Mouse (Mus musculus) MEL (cell line): ENCODE results near the gene Zfp91. TPM values are rescaled to one million over a fixed set of nuclear protein-coding genes. Genes with fewer than 3 reads are reported as not detected.

Experiments
- DNase-seq: peaks from one replicate; pipeline ENCODE4 v3.0.0; 2011; ENCODE audit warnings: low read depth, low spot score
- H3K27ac ChIP-seq: 2 replicates; pipeline ENCODE4 v1.5.1; 2012; ENCODE audit warnings: low read depth, mild to moderate bottlenecking, control low read depth, low read length, moderate library complexity; ENCODE audit not compliant: control insufficient read depth
- H3K27me3 ChIP-seq, 2 experiments: fragments of 150-350 bp in 1 of 2; sonication (generic) in 1 of 2; 2 replicates each; pipeline ENCODE4 v1.6.1; 2012; ENCODE audit warnings: low read length in 2 of 2, mild to moderate bottlenecking in 2 of 2, improper control_type of control experiment in 1 of 2, moderate library complexity in 1 of 2; ENCODE audit not compliant: insufficient read depth in 2 of 2, control insufficient read depth in 1 of 2
- H3K36me3 ChIP-seq, 2 experiments: 2 replicates each; pipeline ENCODE4 v1.6.1; 2012 to 2014; ENCODE audit warnings: low read length in 2 of 2, improper control_type of control experiment in 1 of 2, inconsistent platforms in 1 of 2, mild to moderate bottlenecking in 1 of 2; ENCODE audit not compliant: insufficient read depth in 2 of 2, control insufficient read depth in 1 of 2
- H3K4me1 ChIP-seq, 2 experiments: fragments of 150-350 bp in 1 of 2; sonication (generic) in 1 of 2; 2 replicates each; pipeline ENCODE4 v1.6.1; 2012; ENCODE audit warnings: low read length in 2 of 2, improper control_type of control experiment in 1 of 2, mild to moderate bottlenecking in 1 of 2; ENCODE audit not compliant: insufficient read depth in 2 of 2, control insufficient read depth in 1 of 2
- H3K4me3 ChIP-seq, 2 experiments: fragments of 150-350 bp in 1 of 2; sonication (generic) in 1 of 2; 2 replicates each; pipeline ENCODE4 v1.5.1; 2012; ENCODE audit warnings: low read depth in 2 of 2, low read length in 2 of 2, mild to moderate bottlenecking in 2 of 2, moderate library complexity in 2 of 2, control low read depth in 1 of 2, improper control_type of control experiment in 1 of 2; ENCODE audit not compliant: control insufficient read depth in 1 of 2, insufficient read depth in 1 of 2
- H3K79me2 ChIP-seq: 2 replicates; pipeline ENCODE4 v1.6.1; 2012; ENCODE audit warnings: mild to moderate bottlenecking, low read length, moderate library complexity; ENCODE audit not compliant: control insufficient read depth, poor library complexity, insufficient read depth
- H3K9ac ChIP-seq: 2 replicates; pipeline ENCODE4 v1.6.1; 2012; ENCODE audit warnings: low read depth, mild to moderate bottlenecking, control low read depth, low read length, moderate library complexity; ENCODE audit not compliant: control insufficient read depth, poor library complexity, severe bottlenecking
- H3K9me3 ChIP-seq: fragments of 150-350 bp; sonication (generic); replicated peaks from 2 replicates; pipeline ENCODE4 v1.6.1; 2012; ENCODE audit warnings: mild to moderate bottlenecking, low read length, improper control_type of control experiment, moderate library complexity; ENCODE audit not compliant: insufficient read depth
- CTCF ChIP-seq, 3 experiments: IDR thresholded peaks in 2 of 3; conservative IDR thresholded peaks in 1 of 3; 2 replicates each; pipeline ENCODE4 v1.5.1; 2011 to 2012; ENCODE audit warnings: low read length in 3 of 3, low read depth in 2 of 3, mild to moderate bottlenecking in 2 of 3, improper control_type of control experiment in 1 of 3, inconsistent platforms in 1 of 3, mixed read lengths in 1 of 3, moderate library complexity in 1 of 3; ENCODE audit not compliant: control insufficient read depth in 1 of 3, insufficient read depth in 1 of 3, poor library complexity in 1 of 3, severe bottlenecking in 1 of 3
- E2F4 ChIP-seq: IDR thresholded peaks from 2 replicates; pipeline ENCODE4 v1.6.1; 2011; ENCODE audit warnings: low read depth, low read length, improper control_type of control experiment, borderline replicate concordance
- ELF1 ChIP-seq: IDR thresholded peaks from 2 replicates; pipeline ENCODE4 v1.6.1; 2014; ENCODE audit warnings: low read depth, mild to moderate bottlenecking, inconsistent platforms, low read length, improper control_type of control experiment, moderate library complexity
- EP300 ChIP-seq, 2 experiments: IDR thresholded peaks; 2 replicates each; pipeline ENCODE4 v1.6.1; 2011; ENCODE audit warnings: improper control_type of control experiment in 2 of 2, low read length in 2 of 2, low read depth in 1 of 2, mild to moderate bottlenecking in 1 of 2
- GABPA ChIP-seq: IDR thresholded peaks from 2 replicates; pipeline ENCODE4 v1.6.1; 2012; ENCODE audit warnings: low read depth, mild to moderate bottlenecking, inconsistent platforms, low read length, improper control_type of control experiment, moderate library complexity
- GATA1 ChIP-seq: IDR thresholded peaks from 2 replicates; pipeline ENCODE4 v1.6.1; 2011; ENCODE audit warnings: low read depth, low read length, improper control_type of control experiment
- JUND ChIP-seq: IDR thresholded peaks from 2 replicates; pipeline ENCODE4 v1.6.1; 2011; ENCODE audit warnings: low read depth, mild to moderate bottlenecking, improper control_type of control experiment, low read length
- KAT2A ChIP-seq: conservative IDR thresholded peaks from 2 replicates; pipeline ENCODE4 v1.6.1; 2012; ENCODE audit warnings: low read depth, low read length, improper control_type of control experiment, inconsistent platforms
- MAX ChIP-seq: IDR thresholded peaks from 2 replicates; pipeline ENCODE4 v1.6.1; 2011; ENCODE audit warnings: low read length, improper control_type of control experiment
- MYC ChIP-seq: IDR thresholded peaks from 2 replicates; pipeline ENCODE4 v1.6.1; 2011; ENCODE audit warnings: low read depth, mild to moderate bottlenecking, low read length, improper control_type of control experiment, moderate library complexity
- POLR2A ChIP-seq, 2 experiments: IDR thresholded peaks; 2 replicates each; pipeline ENCODE4 v1.6.1; 2011 to 2012; ENCODE audit warnings: low read length in 2 of 2, mild to moderate bottlenecking in 2 of 2, control low read depth in 1 of 2, improper control_type of control experiment in 1 of 2, low read depth in 1 of 2, moderate library complexity in 1 of 2; ENCODE audit not compliant: control insufficient read depth in 1 of 2, insufficient read depth in 1 of 2, poor library complexity in 1 of 2
- RAD21 ChIP-seq: IDR thresholded peaks from 2 replicates; pipeline ENCODE4 v1.6.1; 2011; ENCODE audit warnings: mild to moderate bottlenecking, low read depth, low read length, improper control_type of control experiment
- TAL1 ChIP-seq: IDR thresholded peaks from 2 replicates; pipeline ENCODE4 v1.6.1; 2012; ENCODE audit warnings: mild to moderate bottlenecking, inconsistent platforms, low read length, moderate library complexity, mixed read lengths
- TBP ChIP-seq: IDR thresholded peaks from 2 replicates; pipeline ENCODE4 v1.8.0; 2011; ENCODE audit warnings: low read depth, low read length, improper control_type of control experiment
- UBTF ChIP-seq: IDR thresholded peaks from 2 replicates; pipeline ENCODE4 v1.6.1; 2012; ENCODE audit warnings: low read depth, mild to moderate bottlenecking, inconsistent platforms, low read length, improper control_type of control experiment, moderate library complexity, borderline replicate concordance; ENCODE audit not compliant: insufficient read depth
- USF2 ChIP-seq, 2 experiments: IDR thresholded peaks; 2 replicates each; pipeline ENCODE4 v1.6.1; 2011 to 2012; ENCODE audit warnings: improper control_type of control experiment in 2 of 2, low read length in 2 of 2, borderline replicate concordance in 1 of 2, inconsistent platforms in 1 of 2, low read depth in 1 of 2, mild to moderate bottlenecking in 1 of 2; ENCODE audit not compliant: insufficient read depth in 1 of 2
- ZC3H11A ChIP-seq: IDR thresholded peaks from 2 replicates; pipeline ENCODE4 v1.6.1; 2012; ENCODE audit warnings: low read depth, mild to moderate bottlenecking, inconsistent platforms, low read length, improper control_type of control experiment
- ZNF384 ChIP-seq: IDR thresholded peaks from 2 replicates; pipeline ENCODE4 v1.6.1; 2012; ENCODE audit warnings: low read depth, mild to moderate bottlenecking, inconsistent platforms, low read length, improper control_type of control experiment
- polyA plus RNA-seq, 2 experiments: library from polyadenylated mRNA; stranded (reverse) in 1 of 2; unstranded in 1 of 2; fragments of >175 nt in 1 of 2; fragments of >200 nt in 1 of 2; gene quantifications; 2 replicates each; pipeline versions ENCODE4 v1.2.1 to v1.2.4; 2012; ENCODE audit warnings: low replicate concordance in 2 of 2, low read depth in 1 of 2; ENCODE audit not compliant: insufficient read length in 2 of 2, insufficient read depth in 1 of 2, missing spikeins in 1 of 2
- total RNA-seq: library from RNA; depleted of rRNA; stranded (reverse); fragments of 300-350 nt; gene quantifications from 2 replicates; pipeline ENCODE4 v1.2.3, GENCODE M21; 2012

Zfp91 gene
- total and polyA plus RNA-seq, 3 experiments = 32.3 to 148 (median 51.7) TPM

DNA sequence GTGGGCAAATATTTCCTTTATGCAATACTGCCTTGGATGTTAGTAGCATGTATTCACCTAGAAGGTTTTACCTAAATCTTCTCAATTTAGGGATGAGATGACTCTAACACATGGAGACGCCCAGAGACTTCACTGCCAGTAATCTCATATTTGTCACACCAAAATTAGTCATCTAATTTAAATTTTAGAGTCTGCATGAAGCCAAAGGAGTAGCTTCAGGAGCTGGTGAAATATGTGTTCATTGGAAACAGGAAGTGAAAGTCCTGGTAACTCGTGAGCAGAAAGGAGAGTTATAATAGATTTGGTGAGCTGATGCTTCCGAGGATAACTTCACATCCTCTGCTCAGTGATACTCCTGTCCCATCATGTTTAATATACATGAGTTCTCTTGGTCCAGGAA, 5.1 kb upstream of the Zfp91 start (continued):
- TF ChIP-seq E2F4 = no peak
- no peak for TF ChIP-seq MYC
- no peak for TF ChIP-seq TAL1
- TF ChIP-seq ZNF384 = no peak
- TF ChIP-seq ELF1 = peak; percentile 70; the same call in 1 of the 2 replicates
- TF ChIP-seq RAD21 = no peak

- Histone ChIP-seq H3K27me3 (no peaks in the 10 kb centered on the region), H3K27ac (peak overlapping the region; percentile 83), H3K4me1 (peaks cover 0 to 9% of the 10 kb centered on the region in 2 experiments; a peak in 2 of 4 replicates), H3K9me3 (no peaks in the 10 kb centered on the region), H3K9ac (peak overlapping the region; percentile 79), H3K36me3 (peaks cover 0 to 6% of the 10 kb centered on the region in 2 experiments; a peak in 2 of 4 replicates), H3K79me2 (peaks cover 11% of the 10 kb centered on the region), H3K4me3 (peak overlapping the region; percentile 61 to 74)
- peak; percentile 52 for DNase-seq
- TF ChIP-seq POLR2A (IDR thresholded peaks at IDR 0.05; ENCODE audit: control insufficient read depth in 1 of 2, insufficient read depth in 1 of 2, low read depth in 1 of 2, low read length in 2 of 2, poor library complexity in 1 of 2) = 0 out of 4 replicates have a peak, but pooled peaks of 1 of the 2 experiments have one; percentile 4
- no peak for TF ChIP-seq USF2 (IDR thresholded peaks at IDR 0.05; ENCODE audit: borderline replicate concordance in 1 of 2, insufficient read depth in 1 of 2, low read depth in 1 of 2, low read length in 2 of 2)
- 0 out of 2 replicates have a peak, but pooled peaks have one; percentile 3 for TF ChIP-seq GATA1
These were observed 4.7 kb upstream of the Zfp91 start for GRCm38 (mm10) chr19:12800621-12801020.

DNA sequence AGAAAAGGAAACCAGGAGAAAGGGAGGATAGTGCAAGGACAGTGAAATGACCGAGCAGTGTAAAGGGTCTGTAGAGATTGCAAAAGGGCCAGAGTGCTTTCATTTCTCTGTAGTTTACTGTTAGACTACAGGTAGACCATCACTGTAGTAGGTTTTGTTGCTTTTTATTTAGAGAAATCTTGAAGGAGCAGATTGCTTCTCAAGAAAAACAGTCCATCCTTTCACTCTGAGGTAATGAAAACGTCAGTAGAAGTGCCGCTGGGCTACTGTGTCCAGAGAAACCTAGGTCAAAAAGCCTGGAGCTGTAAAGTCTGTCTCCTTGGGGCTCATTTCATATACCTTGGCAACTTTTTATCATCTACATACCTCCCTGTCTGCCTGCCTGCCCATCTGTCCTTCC, 3.2 kb upstream of the Zfp91 start:
- Histone ChIP-seq H3K4me3 (peak overlapping the region; percentile 44 to 71), H3K79me2 (peaks cover 20% of the 10 kb centered on the region), H3K36me3 (peaks cover 0 to 5% of the 10 kb centered on the region in 2 experiments; a peak in 2 of 4 replicates), H3K27ac (peak overlapping the region; percentile 87), H3K9ac (peak overlapping the region; percentile 47), H3K27me3 (no peaks in the 10 kb centered on the region), H3K4me1 (peaks cover 0 to 9% of the 10 kb centered on the region in 2 experiments; a peak in 2 of 4 replicates), H3K9me3 (no peaks in the 10 kb centered on the region)
- TF ChIP-seq UBTF (no peak), GABPA (no peak), JUND (no peak), KAT2A (no peak), ELF1 (no peak), ZC3H11A (no peak), TBP (no peak), EP300 (IDR thresholded peaks at IDR 0.05; ENCODE audit: low read depth in 1 of 2, low read length in 2 of 2) (no peak), MAX (no peak), CTCF (IDR thresholded peaks at IDR 0.05 in 2 of 3, conservative IDR thresholded peaks at IDR 0.05 in 1 of 3; ENCODE audit: control insufficient read depth in 1 of 3, insufficient read depth in 1 of 3, low read depth in 2 of 3, low read length in 3 of 3, poor library complexity in 1 of 3, severe bottlenecking in 1 of 3) (no peak)
- peak; percentile 30 for DNase-seq
